Mouse (Mus musculus): ENCODE results near the gene Ranbp10. TPM values are rescaled to one million over a fixed set of nuclear protein-coding genes. Genes with fewer than 3 reads are reported as not detected.
"Not testable (repeated sequence)": the region's sequence is repeated elsewhere in the genome, so short reads cannot be mapped to it uniquely, and the experiment has no call there.

Ranbp10 gene
- total RNA-seq, 2 experiments from 2014 or later, result 19.1 to 19.2 TPM

- intact Hi-C loops (cut with DNase I), result no loop called here
- DNase-seq (ENCODE audit: low spot score), result no peak
Observed at GRCm38 (mm10) chr8:105846678-105847077, 19.5 kb upstream of the Ranbp10 start.

GRCm38 (mm10) chr8:105839209-105839608, 12.1 kb upstream of the Ranbp10 start:
- no peak for DNase-seq (ENCODE audit: low spot score)
- intact Hi-C loops (cut with DNase I), result loop anchor here (5.0 kb wide), 1 partner anchor 183 kb away; no protein-coding TSS in a partner anchor

- no peak for DNase-seq (ENCODE audit: low spot score)
- intact Hi-C loops (cut with DNase I), result loop anchor here (5.0 kb wide), 1 partner anchor 185 kb away; no protein-coding TSS in a partner anchor
Observed at GRCm38 (mm10) chr8:105836991-105837390, 9.8 kb upstream of the Ranbp10 start.

- peak; percentile 21 for DNase-seq (ENCODE audit: low spot score)
- intact Hi-C loops (cut with DNase I), result loop anchor here (1.0 to 5.0 kb wide), 2 partner anchors 95 to 187 kb away; no protein-coding TSS in a partner anchor
Observed at GRCm38 (mm10) chr8:105835318-105835717, 8.2 kb upstream of the Ranbp10 start.

- DNase-seq (ENCODE audit: low spot score); intact Hi-C loops (cut with DNase I): not testable (repeated sequence)
Observed at GRCm38 (mm10) chr8:105833740-105834139, 6.6 kb upstream of the Ranbp10 start.

GRCm38 (mm10) chr8:105826379-105826778, 771 bp downstream of the Ranbp10 start:
- DNase-seq (ENCODE audit: low spot score), result no peak
- intact Hi-C loops (cut with DNase I), result loop anchor here (5.0 kb wide), 2 partner anchors 69 to 114 kb away; partner anchors contain the start of gene Gfod2

GRCm38 (mm10) chr8:105825506-105825905, 1.6 kb downstream of the Ranbp10 start:
- DNase-seq (ENCODE audit: low spot score), result no peak
- intact Hi-C loops (cut with DNase I), result loop anchor here (5.0 kb wide), 2 partner anchors 68 to 113 kb away; partner anchors contain the start of gene Gfod2

GRCm38 (mm10) chr8:105820925-105821324, 6.2 kb downstream of the Ranbp10 start:
- DNase-seq (ENCODE audit: low spot score), result no peak
- intact Hi-C loops (cut with DNase I), result no loop called here

- intact Hi-C loops (cut with DNase I), result no loop called here
- DNase-seq (ENCODE audit: low spot score), result no peak
Observed at GRCm38 (mm10) chr8:105819659-105820058, 7.5 kb downstream of the Ranbp10 start.

GRCm38 (mm10) chr8:105813241-105813640, 13.9 kb downstream of the Ranbp10 start:
- intact Hi-C loops (cut with DNase I), result no loop called here

GRCm38 (mm10) chr8:105812511-105812910, 14.6 kb downstream of the Ranbp10 start:
- intact Hi-C loops (cut with DNase I), result no loop called here
- DNase-seq (ENCODE audit: low spot score), result no peak

More at GRCm38 (mm10) chr8:105813241-105813640, 13.9 kb downstream of the Ranbp10 start:
- DNase-seq (ENCODE audit: low spot score), result no peak

GRCm38 (mm10) chr8:105811543-105811942, 15.6 kb downstream of the Ranbp10 start:
- no peak for DNase-seq (ENCODE audit: low spot score)
- intact Hi-C loops (cut with DNase I), result no loop called here

- DNase-seq (ENCODE audit: low spot score), result no peak
- intact Hi-C loops (cut with DNase I), result no loop called here
Observed at GRCm38 (mm10) chr8:105811061-105811460, 16.1 kb downstream of the Ranbp10 start.

- intact Hi-C loops (cut with DNase I), result no loop called here
- no peak for DNase-seq (ENCODE audit: low spot score)
Observed at GRCm38 (mm10) chr8:105810245-105810786, 16.8 kb downstream of the Ranbp10 start.

- intact Hi-C loops (cut with DNase I), result no loop called here
Observed at GRCm38 (mm10) chr8:105808480-105808879, 18.7 kb downstream of the Ranbp10 start.

GRCm38 (mm10) chr8:105807766-105808165, 19.4 kb downstream of the Ranbp10 start:
- DNase-seq (ENCODE audit: low spot score), result no peak
- intact Hi-C loops (cut with DNase I), result no loop called here

More at GRCm38 (mm10) chr8:105808480-105808879, 18.7 kb downstream of the Ranbp10 start:
- no peak for DNase-seq (ENCODE audit: low spot score)

- intact Hi-C loops (cut with DNase I), result no loop called here
- no peak for DNase-seq (ENCODE audit: low spot score)
Observed at GRCm38 (mm10) chr8:105805964-105806363, 21.2 kb downstream of the Ranbp10 start.

- intact Hi-C loops (cut with DNase I), result no loop called here
- no peak for DNase-seq (ENCODE audit: low spot score)
Observed at GRCm38 (mm10) chr8:105805346-105805745, 21.8 kb downstream of the Ranbp10 start.

- DNase-seq (ENCODE audit: low spot score), result no peak
- intact Hi-C loops (cut with DNase I), result no loop called here
Observed at GRCm38 (mm10) chr8:105804797-105805196, 22.4 kb downstream of the Ranbp10 start.

- DNase-seq (ENCODE audit: low spot score), result no peak
- intact Hi-C loops (cut with DNase I), result no loop called here
Observed at GRCm38 (mm10) chr8:105801153-105801904, 25.8 kb downstream of the Ranbp10 start.

Data from heart, postnatal 25 days (tissue).